Mouse (Mus musculus): ENCODE results near the gene Acan. TPM values are rescaled to one million over a fixed set of nuclear protein-coding genes. Genes with fewer than 3 reads are reported as not detected.

Gene Acan
- polyA plus RNA-seq (2012; rRNA removed) (161 and 188 TPM in 2 replicates), polyA plus RNA-seq (2014; fragmentation: Nextera tagmentation; extraction: Ambion mirVana) (61.7 and 73.3 TPM in 2 replicates)

DNA sequence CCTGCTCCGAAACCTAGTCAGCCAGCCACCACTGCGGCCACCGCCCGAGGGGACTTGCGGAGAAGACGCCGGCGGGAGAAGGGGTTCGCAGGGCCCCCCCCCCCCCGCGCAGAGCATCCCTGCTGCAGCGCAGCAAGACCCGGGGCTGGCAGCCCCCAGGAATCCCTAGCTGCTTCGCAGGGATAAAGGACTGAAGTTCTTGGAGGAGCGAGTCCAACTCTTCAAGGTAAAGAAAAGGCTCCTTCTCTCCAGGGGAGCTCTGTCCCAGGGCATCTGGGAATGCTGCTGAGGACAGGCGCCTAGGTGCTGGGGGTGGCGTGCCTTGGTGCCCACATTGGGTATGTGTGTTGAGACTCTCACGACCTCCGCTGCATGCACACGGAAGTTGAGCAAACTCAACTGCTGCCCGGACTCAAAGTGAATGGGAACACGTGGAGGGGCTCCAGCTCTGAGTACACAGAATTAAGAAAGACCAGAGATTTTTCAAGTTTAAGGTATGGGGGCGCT, at the start of gene Acan:
Acan (plus strand) TSS at position 101 of the 507 bp plus-strand sequence.
- 0% methylated on average over 19 of the region's 23 CpGs for WGBS
- no peaks in the 10 kb centered on the region for H3K9me3 ChIP-seq (ENCODE audit: control insufficient read depth, low read length)
- H3K27ac ChIP-seq (replicated peaks; ENCODE audit: low read depth, low read length) = 0 out of 2 replicates have a peak within 1 kb of the TSS, but pooled peaks have one; percentile 55
- no peak for TF ChIP-seq POLR2A (IDR thresholded peaks at IDR 0.05; ENCODE audit: borderline replicate concordance, extremely low read depth, insufficient read depth, insufficient read length)
- peak within 1 kb of the TSS; percentile 52 for H3K9ac ChIP-seq (ENCODE audit: low read depth, low read length, severe bottlenecking)
- no peak for DNase-seq (ENCODE audit: low spot score)
- peaks cover 47% of the 10 kb centered on the region for H3K27me3 ChIP-seq (ENCODE audit: control insufficient read depth, insufficient read depth, low read length)
- no peaks in the 10 kb centered on the region for H3K36me3 ChIP-seq (ENCODE audit: control insufficient read depth, insufficient read depth, low read length)
- ATAC-seq (ENCODE audit: low FRiP score, low read depth) = no peak
- H3K4me1 ChIP-seq (ENCODE audit: control insufficient read depth, insufficient read depth, low read length) = peaks cover 4% of the 10 kb centered on the region; the same call in 1 of the 2 replicates
- peak within 1 kb of the TSS; percentile 53 for H3K4me3 ChIP-seq (replicated peaks; ENCODE audit: low read length)
- H3K4me2 ChIP-seq (replicated peaks; ENCODE audit: low read depth, low read length, severe bottlenecking) = peak within 1 kb of the TSS; percentile 93

GRCm38 (mm10) chr7:79021293-79021905, 31.9 kb upstream of the Acan start:
- Histone ChIP-seq H3K4me1 (ENCODE audit: control insufficient read depth, insufficient read depth, low read length) (0 out of 2 replicates have a peak, but pooled peaks cover 3% of the 10 kb centered on the region), H3K9me3 (ENCODE audit: control insufficient read depth, low read length) (no peaks in the 10 kb centered on the region), H3K4me2 (replicated peaks; ENCODE audit: low read depth, low read length, severe bottlenecking) (no peak overlapping the region), H3K9ac (ENCODE audit: low read depth, low read length, severe bottlenecking) (no peak overlapping the region), H3K27ac (replicated peaks; ENCODE audit: low read depth, low read length) (peak overlapping the region; percentile 70), H3K4me3 (replicated peaks; ENCODE audit: low read length) (no peak overlapping the region), H3K27me3 (ENCODE audit: control insufficient read depth, insufficient read depth, low read length) (no peaks in the 10 kb centered on the region), H3K36me3 (ENCODE audit: control insufficient read depth, insufficient read depth, low read length) (no peaks in the 10 kb centered on the region)
- peak; percentile 14 for DNase-seq (ENCODE audit: low spot score)
- TF ChIP-seq POLR2A (IDR thresholded peaks at IDR 0.05; ENCODE audit: borderline replicate concordance, extremely low read depth, insufficient read depth, insufficient read length) = no peak
- ATAC-seq (ENCODE audit: low FRiP score, low read depth) = peak; percentile 76
- 61% methylated on average over 9 of the region's 9 CpGs for WGBS

- DNase-seq (ENCODE audit: low spot score) (no peak), ATAC-seq (ENCODE audit: low FRiP score, low read depth) (no peak)
- Histone ChIP-seq H3K27ac (replicated peaks; ENCODE audit: low read depth, low read length) (no peak overlapping the region), H3K4me2 (replicated peaks; ENCODE audit: low read depth, low read length, severe bottlenecking) (no peak overlapping the region), H3K9ac (ENCODE audit: low read depth, low read length, severe bottlenecking) (no peak overlapping the region), H3K27me3 (ENCODE audit: control insufficient read depth, insufficient read depth, low read length) (no peaks in the 10 kb centered on the region), H3K9me3 (ENCODE audit: control insufficient read depth, low read length) (no peaks in the 10 kb centered on the region), H3K4me1 (ENCODE audit: control insufficient read depth, insufficient read depth, low read length) (no peaks in the 10 kb centered on the region), H3K4me3 (replicated peaks; ENCODE audit: low read length) (no peak overlapping the region), H3K36me3 (ENCODE audit: control insufficient read depth, insufficient read depth, low read length) (no peaks in the 10 kb centered on the region)
- WGBS = 60% methylated on average over 3 of the region's 3 CpGs
- TF ChIP-seq POLR2A (IDR thresholded peaks at IDR 0.05; ENCODE audit: borderline replicate concordance, extremely low read depth, insufficient read depth, insufficient read length) = no peak
These were observed 24.1 kb upstream of the Acan start for GRCm38 (mm10) chr7:79029138-79029537.

DNA sequence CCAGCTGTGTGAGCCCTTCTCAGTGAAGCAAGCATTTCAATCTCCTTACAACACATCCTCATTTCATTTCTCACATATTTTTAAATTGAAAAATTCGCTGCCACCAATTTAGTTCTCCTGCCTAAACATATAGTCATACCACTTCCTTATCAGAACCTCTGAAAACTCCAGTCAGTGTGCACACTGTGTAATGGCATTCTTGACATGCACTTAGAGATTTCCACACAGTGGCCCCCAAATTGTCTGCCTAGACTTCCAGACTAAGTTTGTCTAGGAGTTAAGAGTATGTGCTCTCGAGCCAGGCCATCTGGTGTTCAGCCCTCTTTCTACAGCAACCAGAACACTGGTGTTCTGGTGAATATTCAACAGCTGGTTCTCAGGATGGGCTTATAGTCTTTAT, 19.5 kb upstream of the Acan start:
- Histone ChIP-seq H3K4me1 (ENCODE audit: control insufficient read depth, insufficient read depth, low read length) (no peaks in the 10 kb centered on the region), H3K27me3 (ENCODE audit: control insufficient read depth, insufficient read depth, low read length) (no peaks in the 10 kb centered on the region), H3K4me3 (replicated peaks; ENCODE audit: low read length) (no peak overlapping the region), H3K36me3 (ENCODE audit: control insufficient read depth, insufficient read depth, low read length) (no peaks in the 10 kb centered on the region), H3K9me3 (ENCODE audit: control insufficient read depth, low read length) (no peaks in the 10 kb centered on the region), H3K4me2 (replicated peaks; ENCODE audit: low read depth, low read length, severe bottlenecking) (no peak overlapping the region), H3K27ac (replicated peaks; ENCODE audit: low read depth, low read length) (no peak overlapping the region), H3K9ac (ENCODE audit: low read depth, low read length, severe bottlenecking) (no peak overlapping the region)
- no peak for TF ChIP-seq POLR2A (IDR thresholded peaks at IDR 0.05; ENCODE audit: borderline replicate concordance, extremely low read depth, insufficient read depth, insufficient read length)
- ATAC-seq (ENCODE audit: low FRiP score, low read depth) (no peak), DNase-seq (ENCODE audit: low spot score) (no peak)
- 76% methylated on average over 2 of the region's 2 CpGs for whole genome bisulfite sequencing

GRCm38 (mm10) chr7:79034521-79034920, 18.8 kb upstream of the Acan start:
- H3K4me3 ChIP-seq (replicated peaks; ENCODE audit: low read length) = no peak overlapping the region
- H3K9ac ChIP-seq (ENCODE audit: low read depth, low read length, severe bottlenecking) = no peak overlapping the region
- H3K4me2 ChIP-seq (replicated peaks; ENCODE audit: low read depth, low read length, severe bottlenecking) = no peak overlapping the region
- H3K27me3 ChIP-seq (ENCODE audit: control insufficient read depth, insufficient read depth, low read length) = no peaks in the 10 kb centered on the region
- H3K9me3 ChIP-seq (ENCODE audit: control insufficient read depth, low read length) = no peaks in the 10 kb centered on the region
- H3K4me1 ChIP-seq (ENCODE audit: control insufficient read depth, insufficient read depth, low read length) = no peaks in the 10 kb centered on the region
- WGBS = 84% methylated on average over 2 of the region's 2 CpGs
- ATAC-seq (ENCODE audit: low FRiP score, low read depth) = no peak
- H3K36me3 ChIP-seq (ENCODE audit: control insufficient read depth, insufficient read depth, low read length) = no peaks in the 10 kb centered on the region
- no peak for DNase-seq (ENCODE audit: low spot score)
- no peak overlapping the region for H3K27ac ChIP-seq (replicated peaks; ENCODE audit: low read depth, low read length)
- no peak for TF ChIP-seq POLR2A (IDR thresholded peaks at IDR 0.05; ENCODE audit: borderline replicate concordance, extremely low read depth, insufficient read depth, insufficient read length)

All from limb, embryonic 14.5 days (tissue).